Mouse (Mus musculus) left cerebral cortex, postnatal 25 days (tissue): Measurements from ENCODE around the gene Sord. TPM values are rescaled to one million over a fixed set of nuclear protein-coding genes. Genes with fewer than 3 reads are reported as not detected.
"Not testable (repeated sequence)": the region's sequence is repeated elsewhere in the genome, so short reads cannot be mapped to it uniquely, and the experiment has no call there.

Experiments used
- DNase-seq, 2 experiments: peaks; one replicate each; pipeline ENCODE4 v3.0.0; 2022; ENCODE audit warnings: low spot score in 2 of 2, mixed read lengths in 1 of 2
- intact Hi-C: fragments of 180-260 bp; cut with DNase I; formaldehyde crosslinking; loops from one replicate; pipeline ENCODE4 v1.15.1; 2025
- total RNA-seq, 2 experiments: library from RNA; stranded (reverse); gene quantifications; 2 replicates each; pipeline ENCODE4 v1.2.3; 2021

Sord gene
- 10 to 100 TPM; 14.8 to 14.9 TPM for total RNA-seq

- peak; percentile 72 to 75 for DNase-seq
- intact Hi-C loops = loop anchor here (1.0 kb wide), 1 partner anchor 141 kb away; no protein-coding TSS in a partner anchor
These were observed at the start of gene Sord for GRCm38 (mm10) chr2:122234611-122235288. Sord (plus strand) TSS chr2:122234749.

- intact Hi-C loops = no loop called here
- DNase-seq = no peak
These were observed 49.5 kb upstream of the Sord start for GRCm38 (mm10) chr2:122185086-122185485.

- intact Hi-C loops = no loop called here
- no peak for DNase-seq
These were observed 48.4 kb upstream of the Sord start, which contains the start of the genes Patl2 and Terb2 for GRCm38 (mm10) chr2:122186106-122186505. Patl2 (minus strand) TSS chr2:122186189. Terb2 (plus strand) TSS chr2:122186272.

DNA sequence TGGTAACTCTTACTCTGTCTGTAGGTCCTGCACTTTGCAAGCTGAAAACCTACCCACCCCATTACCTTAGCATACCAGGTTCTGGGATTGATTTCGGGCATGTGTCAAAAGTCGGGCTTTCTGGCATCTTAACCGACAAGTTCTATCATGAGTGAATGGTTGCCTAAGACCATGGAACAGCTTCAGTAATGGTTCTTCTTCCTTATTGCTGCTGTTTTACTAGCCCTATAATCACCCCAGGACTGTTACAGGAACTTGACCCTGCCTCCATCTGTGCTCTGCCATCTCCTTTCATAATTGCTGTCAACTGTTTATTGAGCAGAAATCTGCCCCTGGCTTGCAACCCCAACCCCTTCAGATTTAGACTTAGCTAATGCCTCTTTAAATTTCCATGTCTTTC lies 47.8 kb upstream of the Sord start:
- intact Hi-C loops = no loop called here

DNA sequence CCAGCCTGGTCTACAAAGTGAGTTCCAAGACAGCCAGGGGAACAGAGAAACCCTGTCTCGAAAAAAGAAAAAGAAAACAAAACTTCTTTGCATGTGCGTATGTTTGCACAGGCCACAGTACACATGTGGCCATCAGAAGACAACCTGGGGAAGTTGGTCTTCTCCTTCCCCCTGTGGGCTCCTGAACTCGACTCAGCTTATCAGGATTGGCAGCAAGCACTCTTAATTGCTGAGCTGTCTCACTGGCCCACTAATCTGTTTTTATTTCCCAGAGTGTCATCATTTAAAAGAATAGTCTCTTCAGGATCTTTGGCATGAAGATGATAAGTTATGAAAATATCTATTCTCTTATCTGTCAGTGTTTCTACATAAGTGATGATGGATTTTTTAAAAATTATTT lies 42.7 kb upstream of the Sord start:
- intact Hi-C loops = loop anchor here (5.0 to 10.0 kb wide), 2 partner anchors 365 to 433 kb away; no protein-coding TSS in a partner anchor
- DNase-seq = no peak

More for the DNA sequence above, 47.8 kb upstream of the Sord start:
- no peak for DNase-seq

- DNase-seq = peak; percentile 24 to 61
- intact Hi-C loops = loop anchor here (1.0 to 10.0 kb wide), 5 partner anchors 50 to 430 kb away; no protein-coding TSS in a partner anchor
These were observed 40.0 kb upstream of the Sord start for GRCm38 (mm10) chr2:122194509-122194929.

GRCm38 (mm10) chr2:122201501-122201900 lies 33.0 kb upstream of the Sord start:
- intact Hi-C loops = no loop called here

DNA sequence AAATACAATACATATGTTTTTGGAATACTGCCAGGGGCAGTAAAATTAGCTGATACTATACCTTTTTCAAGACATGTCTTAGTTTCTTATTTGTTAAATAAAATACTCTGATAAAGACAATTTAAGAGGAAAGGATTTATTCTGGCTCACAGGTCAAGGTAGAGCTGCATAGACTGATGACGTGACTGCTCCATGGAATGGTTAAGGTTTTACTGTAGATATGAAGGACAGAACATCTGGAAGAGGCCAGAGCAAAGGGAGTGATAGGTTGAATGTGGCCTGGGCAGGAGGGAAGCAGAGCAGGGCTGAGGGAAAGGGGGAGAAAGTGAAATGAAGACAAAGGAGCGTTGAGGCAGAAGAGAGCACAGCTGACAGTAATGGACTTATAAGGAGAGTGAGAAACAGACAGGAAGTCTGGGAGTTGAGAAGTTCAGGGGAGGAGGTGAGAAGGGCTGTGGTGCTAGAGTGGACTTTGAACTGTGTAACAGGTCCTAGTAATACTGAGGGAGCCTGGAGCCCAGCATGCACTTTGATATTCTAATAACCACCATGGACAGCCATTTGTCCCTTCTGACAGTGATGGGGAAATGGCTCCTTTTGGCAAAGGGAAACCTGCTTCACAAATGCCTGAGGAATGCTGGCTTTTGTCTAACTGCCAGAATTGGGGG lies 28.0 kb upstream of the Sord start:
- intact Hi-C loops = no loop called here
- no peak for DNase-seq

More at GRCm38 (mm10) chr2:122201501-122201900, 33.0 kb upstream of the Sord start:
- DNase-seq = no peak

DNA sequence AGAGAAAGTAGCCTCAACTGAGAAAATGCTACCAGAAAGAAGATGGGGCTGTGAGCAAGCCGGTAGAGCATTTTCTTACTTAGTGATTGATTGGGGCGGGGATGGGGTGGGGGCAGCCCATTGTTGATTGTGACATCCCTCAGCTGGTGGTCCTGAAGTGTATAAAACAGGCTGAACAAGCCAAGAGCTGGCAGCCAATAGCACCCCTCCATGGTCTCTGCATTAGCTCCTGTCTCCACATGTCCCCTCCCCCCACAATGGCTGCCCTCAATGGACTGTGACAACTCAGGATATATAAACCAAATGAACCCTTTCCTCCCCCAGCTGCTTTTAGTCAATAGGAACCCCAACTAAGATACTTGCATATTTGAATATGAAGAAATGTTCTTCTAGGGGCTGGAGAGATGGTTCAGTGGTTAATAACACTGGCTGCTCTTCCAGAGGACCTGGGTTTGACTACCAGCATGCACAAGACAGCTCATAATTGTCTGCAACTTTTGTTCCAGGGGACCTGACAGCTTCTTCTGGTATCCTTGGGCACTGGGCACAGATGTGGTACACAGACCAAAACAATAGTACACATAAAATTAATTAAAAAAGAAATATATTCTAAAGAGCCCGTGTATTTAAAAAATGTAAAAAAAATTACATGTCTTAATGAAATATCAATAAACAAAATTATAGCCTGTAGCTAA lies 23.9 kb upstream of the Sord start:
- intact Hi-C loops = no loop called here
- no peak for DNase-seq

DNA sequence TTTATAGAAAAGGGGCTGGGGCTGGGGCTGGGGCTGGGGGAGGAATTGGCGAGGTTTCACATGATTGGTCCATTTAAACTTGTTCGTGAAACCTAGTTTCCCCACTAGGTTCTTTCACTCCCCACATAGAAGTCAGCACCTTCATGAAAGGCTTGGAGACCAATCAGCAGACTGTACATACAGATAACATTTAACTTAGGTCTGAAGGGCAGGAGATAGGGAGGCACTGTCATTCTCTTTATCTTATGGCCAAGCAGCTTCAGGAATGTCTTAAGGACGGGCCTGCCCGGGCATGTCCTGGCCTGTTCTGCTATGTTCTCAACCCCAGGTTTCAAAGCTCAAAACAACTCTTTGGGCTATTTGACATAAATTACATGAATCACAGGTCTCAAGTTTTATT lies 17.5 kb upstream of the Sord start:
- intact Hi-C loops, DNase-seq: not testable (repeated sequence)

DNA sequence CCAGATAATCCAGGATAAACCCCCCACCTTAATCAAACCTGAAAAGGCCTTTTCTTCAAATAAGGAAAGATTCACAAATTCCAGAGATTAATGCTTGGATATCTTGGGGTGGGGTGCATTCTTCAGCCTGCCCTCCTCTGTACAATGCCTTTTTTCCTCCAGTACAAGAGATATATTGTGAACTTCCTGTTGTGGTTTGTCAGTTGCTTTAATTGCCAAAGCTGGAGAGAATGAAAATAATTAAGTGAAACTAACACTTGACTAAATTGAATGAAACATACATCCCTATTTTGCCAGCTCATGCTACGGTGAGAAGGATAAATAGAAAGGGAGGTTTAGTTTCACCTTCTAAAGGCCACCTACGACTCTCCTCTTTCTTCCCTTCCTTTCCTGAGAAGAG lies 16.3 kb upstream of the Sord start:
- DNase-seq = no peak
- intact Hi-C loops = no loop called here

- no peak for DNase-seq
- intact Hi-C loops = no loop called here
These were observed 13.2 kb upstream of the Sord start for GRCm38 (mm10) chr2:122221378-122221777.

- no peak for DNase-seq
- intact Hi-C loops = no loop called here
These were observed 12.8 kb upstream of the Sord start for GRCm38 (mm10) chr2:122221798-122222197.

DNA sequence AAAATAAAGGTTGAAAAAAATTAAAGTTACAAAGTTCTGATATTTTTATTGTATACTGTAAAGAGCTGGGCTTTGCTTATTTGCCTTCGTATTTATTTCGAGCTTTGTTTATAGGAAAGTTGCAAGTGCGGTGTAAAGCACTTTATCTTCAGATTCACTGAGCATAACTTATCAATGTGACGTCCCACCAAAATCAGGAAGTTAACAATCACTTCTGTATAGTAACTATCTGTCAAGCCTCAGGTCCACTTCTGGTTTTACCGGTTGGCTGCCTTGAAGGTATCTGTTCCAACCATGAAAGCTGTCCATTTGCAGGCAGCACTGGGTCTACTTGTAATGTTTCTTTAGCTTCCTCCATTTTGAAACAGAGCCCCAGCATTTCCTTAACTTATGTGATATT lies 12.3 kb upstream of the Sord start:
- intact Hi-C loops = no loop called here
- DNase-seq = no peak

DNA sequence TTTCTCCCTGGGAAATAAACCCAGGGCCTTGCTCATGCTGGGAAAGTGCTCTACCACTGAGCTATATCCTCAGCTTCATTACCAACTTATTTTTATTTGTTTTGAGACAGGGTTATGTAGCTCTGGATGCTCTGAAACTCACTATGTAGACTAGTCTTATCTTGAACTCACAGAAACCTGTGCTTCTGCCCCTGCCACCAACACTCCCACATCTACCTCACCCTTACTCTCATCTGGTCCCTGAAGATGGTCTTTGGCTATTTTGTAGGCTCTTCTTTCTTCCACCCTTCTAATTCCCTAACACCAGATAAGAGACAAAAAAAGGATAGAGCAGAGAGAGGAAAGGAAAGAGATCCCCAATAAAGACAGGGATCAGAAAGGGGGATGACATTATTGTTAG lies 10.9 kb upstream of the Sord start:
- no peak for DNase-seq
- intact Hi-C loops = no loop called here

GRCm38 (mm10) chr2:122230395-122230794 lies 4.2 kb upstream of the Sord start:
- intact Hi-C loops = no loop called here
- no peak for DNase-seq

- no peak for DNase-seq
- intact Hi-C loops = no loop called here
These were observed 2.9 kb upstream of the Sord start for GRCm38 (mm10) chr2:122231616-122232015.

DNA sequence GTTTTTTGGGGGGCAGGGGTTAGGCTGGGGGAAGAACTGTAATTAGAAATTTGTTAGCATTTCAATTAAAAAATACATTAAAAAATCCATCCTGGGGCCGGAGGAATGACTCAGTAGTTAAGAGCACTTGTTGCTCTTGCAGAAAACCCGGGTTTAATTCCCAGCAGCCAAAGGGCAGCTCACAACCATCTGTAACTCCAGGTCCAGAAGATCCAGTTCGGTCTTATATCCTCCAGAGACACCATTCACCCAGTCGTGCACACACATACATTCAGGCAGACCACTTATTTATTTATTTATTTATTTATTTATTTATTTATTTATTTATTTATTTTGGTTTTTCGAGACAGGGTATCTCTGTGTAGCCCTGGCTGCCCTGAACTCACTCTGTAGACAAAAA lies 1.2 kb upstream of the Sord start:
- intact Hi-C loops = no loop called here
- no peak for DNase-seq

DNA sequence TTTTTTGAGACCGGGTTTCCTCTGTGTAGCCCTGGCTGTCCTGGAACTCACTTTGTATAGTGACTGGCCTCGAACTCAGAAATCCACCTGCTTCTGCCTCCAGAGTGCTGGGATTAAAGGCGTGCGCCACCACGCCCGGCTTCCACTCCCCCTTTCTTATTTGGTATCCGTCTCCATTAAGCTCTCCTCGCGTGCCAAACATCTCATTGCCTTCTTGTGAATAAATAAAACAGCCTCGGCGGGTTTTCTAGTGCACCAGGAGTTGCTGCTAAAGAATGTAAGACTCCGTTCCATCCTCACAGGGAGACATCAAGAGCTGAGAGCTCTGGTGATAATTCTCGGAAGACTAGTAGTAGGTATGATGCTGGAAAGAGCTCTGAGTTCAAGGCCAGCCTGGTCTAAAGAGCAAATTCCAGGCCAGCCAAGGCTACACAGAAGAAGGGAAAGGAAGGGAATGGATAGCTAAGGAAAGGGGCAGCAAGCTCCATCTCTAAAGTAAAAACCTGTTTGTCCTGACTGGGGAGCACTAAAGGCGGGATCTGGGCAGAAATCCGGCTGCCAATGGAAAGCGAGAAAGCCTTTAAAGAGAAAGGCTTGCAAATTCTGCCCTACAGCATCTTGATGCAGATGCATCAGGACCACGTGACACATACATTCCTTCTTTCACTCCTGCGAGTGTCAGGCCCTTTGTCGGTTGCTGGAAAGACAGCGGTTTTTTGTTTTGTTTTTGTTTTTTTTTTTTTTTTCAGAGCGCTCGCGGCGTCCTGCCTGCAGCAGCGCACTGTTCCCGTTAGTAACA lies 591 bp upstream of the Sord start:
- intact Hi-C loops = loop anchor here (1.0 kb wide), 1 partner anchor 141 kb away; no protein-coding TSS in a partner anchor
- DNase-seq = peak; percentile 25 to 57

- DNase-seq = no peak
- intact Hi-C loops = no loop called here
These were observed 876 bp downstream of the Sord start for GRCm38 (mm10) chr2:122235425-122235824.
